Mouse (Mus musculus) C2C12 (cell line): ENCODE results near the gene Shisa9. TPM values are rescaled to one million over a fixed set of nuclear protein-coding genes. Genes with fewer than 3 reads are reported as not detected.

Experiments
- H3K27me3 ChIP-seq: one replicate; pipeline ENCODE4 v1.6.1; 2011; ENCODE audit not compliant: control insufficient read depth, insufficient read depth, insufficient read length
- H3K36me3 ChIP-seq: one replicate; pipeline ENCODE4 v1.6.1; 2011; ENCODE audit not compliant: control insufficient read depth, insufficient read depth
- H3K4me3 ChIP-seq: one replicate; pipeline ENCODE4 v1.5.1; 2011; ENCODE audit warnings: mild to moderate bottlenecking, control low read depth; ENCODE audit not compliant: poor library complexity, insufficient read depth, severe bottlenecking
- H3K79me2 ChIP-seq: one replicate; pipeline ENCODE4 v1.6.1; 2011; ENCODE audit not compliant: control insufficient read depth, insufficient read depth
- H3K79me3 ChIP-seq: one replicate; pipeline ENCODE4 v1.6.1; 2011; ENCODE audit warnings: low read depth, control low read depth
- H3ac ChIP-seq: one replicate; pipeline ENCODE3; 2011; ENCODE audit warnings: low read depth; ENCODE audit not compliant: control insufficient read depth, insufficient read length
- CEBPB ChIP-seq: IDR thresholded peaks from one replicate; pipeline ENCODE4 v1.6.1; 2011; ENCODE audit warnings: low read depth, mild to moderate bottlenecking, control low read depth, moderate library complexity
- CTCF ChIP-seq: IDR thresholded peaks from one replicate; pipeline ENCODE4 v1.5.1; 2011; ENCODE audit not compliant: control insufficient read depth, insufficient read depth, insufficient read length
- FOSL1 ChIP-seq: IDR thresholded peaks from one replicate; pipeline ENCODE4 v1.8.0; 2011; ENCODE audit warnings: mild to moderate bottlenecking, low read length; ENCODE audit not compliant: poor library complexity, insufficient read depth, severe bottlenecking
- MAX ChIP-seq: IDR thresholded peaks from one replicate; pipeline ENCODE4 v1.6.1; 2011; ENCODE audit warnings: mild to moderate bottlenecking, control low read depth
- MYOD1 ChIP-seq: IDR thresholded peaks from one replicate; pipeline ENCODE4 v1.6.1; 2011; ENCODE audit warnings: low read depth; ENCODE audit not compliant: control insufficient read depth, insufficient read length
- MYOG ChIP-seq: IDR thresholded peaks from one replicate; pipeline ENCODE4 v1.6.1; 2011; ENCODE audit not compliant: control insufficient read depth, insufficient read length; ENCODE audit errors: extremely low read depth
- USF1 ChIP-seq: IDR thresholded peaks from one replicate; pipeline ENCODE4 v1.6.1; 2011; ENCODE audit warnings: low read depth, mild to moderate bottlenecking, control low read depth, moderate library complexity
- polyA plus RNA-seq: library from polyadenylated mRNA; unstranded; fragments of >200 nt; fragmentation: generic; extraction: Trizol; gene quantifications from one replicate; pipeline ENCODE4 v1.2.1, GENCODE M21; 2012; ENCODE audit warnings: missing spikeins

The Shisa9 gene
- polyA plus RNA-seq, 1 experiment, result not detected

- Histone ChIP-seq H3K79me3 (no peaks in the 10 kb centered on the region), H3K36me3 (no peaks in the 10 kb centered on the region), H3K79me2 (no peaks in the 10 kb centered on the region), H3ac (no peak overlapping the region), H3K27me3 (no peaks in the 10 kb centered on the region), H3K4me3 (no peak overlapping the region)
- TF ChIP-seq MYOG (no peak), USF1 (no peak), CTCF (no peak), MAX (no peak), FOSL1 (no peak), MYOD1 (no peak), CEBPB (no peak)
These were observed 111.5 kb downstream of the Shisa9 start for GRCm38 (mm10) chr16:12095365-12095764.

- Histone ChIP-seq H3ac (no peak overlapping the region), H3K4me3 (no peak overlapping the region), H3K79me3 (no peaks in the 10 kb centered on the region), H3K36me3 (no peaks in the 10 kb centered on the region), H3K27me3 (peaks cover under 1% of the 10 kb centered on the region), H3K79me2 (no peaks in the 10 kb centered on the region)
- TF ChIP-seq USF1 (no peak), MAX (no peak), CEBPB (no peak), MYOD1 (no peak), MYOG (no peak), CTCF (no peak), FOSL1 (no peak)
These were observed 124.5 kb downstream of the Shisa9 start for GRCm38 (mm10) chr16:12108436-12108835.

- Histone ChIP-seq H3K36me3 (no peaks in the 10 kb centered on the region), H3K27me3 (peaks cover 3% of the 10 kb centered on the region), H3ac (no peak overlapping the region), H3K4me3 (no peak overlapping the region), H3K79me2 (no peaks in the 10 kb centered on the region), H3K79me3 (no peaks in the 10 kb centered on the region)
- TF ChIP-seq USF1, result no peak
- TF ChIP-seq FOSL1, result no peak
- no peak for TF ChIP-seq CTCF
- TF ChIP-seq CEBPB, result no peak
- no peak for TF ChIP-seq MAX
- no peak for TF ChIP-seq MYOD1
- no peak for TF ChIP-seq MYOG
These were observed 127.0 kb downstream of the Shisa9 start for GRCm38 (mm10) chr16:12110851-12111437.

GRCm38 (mm10) chr16:12114396-12114795 lies 130.5 kb downstream of the Shisa9 start:
- Histone ChIP-seq H3K4me3 (no peak overlapping the region), H3K79me2 (no peaks in the 10 kb centered on the region), H3K27me3 (peaks cover 3% of the 10 kb centered on the region), H3K36me3 (no peaks in the 10 kb centered on the region), H3ac (no peak overlapping the region), H3K79me3 (no peaks in the 10 kb centered on the region)
- TF ChIP-seq FOSL1 (no peak), MAX (no peak), MYOD1 (no peak), CEBPB (no peak), USF1 (no peak), MYOG (no peak), CTCF (no peak)

- TF ChIP-seq FOSL1, result no peak
These were observed 131.3 kb downstream of the Shisa9 start for GRCm38 (mm10) chr16:12115040-12115856.

GRCm38 (mm10) chr16:12116926-12117325 lies 133.0 kb downstream of the Shisa9 start:
- TF ChIP-seq FOSL1 (no peak), MYOG (no peak), CTCF (no peak), CEBPB (no peak), USF1 (no peak), MYOD1 (no peak), MAX (no peak)
- no peaks in the 10 kb centered on the region for H3K36me3 ChIP-seq
- H3ac ChIP-seq, result no peak overlapping the region
- H3K79me2 ChIP-seq, result no peaks in the 10 kb centered on the region
- H3K27me3 ChIP-seq, result peaks cover 3% of the 10 kb centered on the region
- H3K4me3 ChIP-seq, result no peak overlapping the region
- no peaks in the 10 kb centered on the region for H3K79me3 ChIP-seq

More at GRCm38 (mm10) chr16:12115040-12115856, 131.3 kb downstream of the Shisa9 start:
- no peaks in the 10 kb centered on the region for H3K79me2 ChIP-seq
- H3K79me3 ChIP-seq, result no peaks in the 10 kb centered on the region
- no peak overlapping the region for H3ac ChIP-seq
- H3K36me3 ChIP-seq, result no peaks in the 10 kb centered on the region
- no peak overlapping the region for H3K4me3 ChIP-seq
- peaks cover 3% of the 10 kb centered on the region for H3K27me3 ChIP-seq
